Mouse (Mus musculus) spleen, adult 2 months (tissue): ENCODE data around the gene Zfp870.

ENCODE experiments used
- CTCF ChIP-seq: fragments of 200-500 bp; IDR thresholded peaks from 2 replicates; pipeline ENCODE4 v1.5.1; 2011; ENCODE audit warnings: mild to moderate bottlenecking, inconsistent platforms; ENCODE audit not compliant: insufficient read depth, insufficient read length, insufficient replicate concordance; ENCODE audit errors: extremely low read depth
- POLR2A ChIP-seq: fragments of 200-500 bp; IDR thresholded peaks from 2 replicates; pipeline ENCODE4 v1.6.1; 2011; ENCODE audit warnings: low read depth, low read length, inconsistent platforms

- TF ChIP-seq CTCF (no peak), POLR2A (no peak)
Measured at GRCm38 (mm10) chr17:32901751-32902525, 10.5 kb upstream of the Zfp870 start.
